Mouse (Mus musculus): ENCODE data around the gene Slc31a2. TPM values are rescaled to one million over a fixed set of nuclear protein-coding genes. Genes with fewer than 3 reads are reported as not detected.
A peak's percentile ranks its signal among the peaks of the same experiment; 100 is the strongest.

The Slc31a2 gene
- 10.9 and 17.5 TPM in 2 replicates for polyA plus RNA-seq (2014; fragmentation: Nextera tagmentation; extraction: Ambion mirVana)

GRCm38 (mm10) chr4:62262276-62262675 lies at the start of gene Slc31a2:
TSS of gene Slc31a2 (plus strand) at chr4:62262562.
- no peak for ATAC-seq (ENCODE audit: low read depth)
- 61% methylated on average over 2 of the region's 2 CpGs for WGBS
- no peak within 1 kb of the TSS for H3K9ac ChIP-seq (replicated peaks; ENCODE audit: low read depth, low read length)

GRCm38 (mm10) chr4:62213490-62213889 lies 48.9 kb upstream of the Slc31a2 start:
- H3K9me3 ChIP-seq (ENCODE audit: control insufficient read depth, low read length) = no peaks in the 10 kb centered on the region
- no peak overlapping the region for H3K4me3 ChIP-seq (ENCODE audit: low read depth, low read length)
- 84% methylated on average over 2 of the region's 2 CpGs for whole genome bisulfite sequencing
- H3K4me2 ChIP-seq (ENCODE audit: low read depth, low read length) = no peak overlapping the region
- H3K27me3 ChIP-seq (ENCODE audit: control insufficient read depth, insufficient read depth, low read length) = no peaks in the 10 kb centered on the region
- H3K27ac ChIP-seq (ENCODE audit: low read depth, low read length) = no peak overlapping the region
- no peaks in the 10 kb centered on the region for H3K4me1 ChIP-seq (ENCODE audit: control insufficient read depth, insufficient read depth, low read length)
- no peaks in the 10 kb centered on the region for H3K36me3 ChIP-seq (ENCODE audit: control insufficient read depth, insufficient read depth, low read length)
- ATAC-seq (ENCODE audit: low read depth) = no peak
- H3K9ac ChIP-seq (replicated peaks; ENCODE audit: low read depth, low read length) = no peak overlapping the region

More at GRCm38 (mm10) chr4:62262276-62262675, at the start of gene Slc31a2:
- no peaks in the 10 kb centered on the region for H3K9me3 ChIP-seq (ENCODE audit: control insufficient read depth, low read length)
- H3K27ac ChIP-seq (ENCODE audit: low read depth, low read length) = no peak within 1 kb of the TSS
- H3K4me2 ChIP-seq (ENCODE audit: low read depth, low read length) = no peak within 1 kb of the TSS
- H3K36me3 ChIP-seq (ENCODE audit: control insufficient read depth, insufficient read depth, low read length) = no peaks in the 10 kb centered on the region
- no peaks in the 10 kb centered on the region for H3K27me3 ChIP-seq (ENCODE audit: control insufficient read depth, insufficient read depth, low read length)
- H3K4me1 ChIP-seq (ENCODE audit: control insufficient read depth, insufficient read depth, low read length) = no peaks in the 10 kb centered on the region
- H3K4me3 ChIP-seq (ENCODE audit: low read depth, low read length) = no peak within 1 kb of the TSS

- Histone ChIP-seq H3K27ac (ENCODE audit: low read depth, low read length) (no peak overlapping the region), H3K9ac (replicated peaks; ENCODE audit: low read depth, low read length) (no peak overlapping the region), H3K27me3 (ENCODE audit: control insufficient read depth, insufficient read depth, low read length) (no peaks in the 10 kb centered on the region), H3K36me3 (ENCODE audit: control insufficient read depth, insufficient read depth, low read length) (no peaks in the 10 kb centered on the region), H3K4me3 (ENCODE audit: low read depth, low read length) (no peak overlapping the region), H3K4me2 (ENCODE audit: low read depth, low read length) (no peak overlapping the region), H3K4me1 (ENCODE audit: control insufficient read depth, insufficient read depth, low read length) (no peaks in the 10 kb centered on the region), H3K9me3 (ENCODE audit: control insufficient read depth, low read length) (no peaks in the 10 kb centered on the region)
- peak; percentile 56; the same call in 1 of the 2 replicates for ATAC-seq (ENCODE audit: low read depth)
- WGBS = 50% methylated on average over 10 of the region's 10 CpGs
These were observed 34.0 kb upstream of the Slc31a2 start for GRCm38 (mm10) chr4:62228391-62228790.

- no peak overlapping the region for H3K4me2 ChIP-seq (ENCODE audit: low read depth, low read length)
- no peaks in the 10 kb centered on the region for H3K9me3 ChIP-seq (ENCODE audit: control insufficient read depth, low read length)
- 88% methylated on average over 7 of the region's 7 CpGs for WGBS
- H3K36me3 ChIP-seq (ENCODE audit: control insufficient read depth, insufficient read depth, low read length) = no peaks in the 10 kb centered on the region
- no peak overlapping the region for H3K27ac ChIP-seq (ENCODE audit: low read depth, low read length)
- no peaks in the 10 kb centered on the region for H3K4me1 ChIP-seq (ENCODE audit: control insufficient read depth, insufficient read depth, low read length)
- H3K4me3 ChIP-seq (ENCODE audit: low read depth, low read length) = no peak overlapping the region
- H3K9ac ChIP-seq (replicated peaks; ENCODE audit: low read depth, low read length) = no peak overlapping the region
- no peak for ATAC-seq (ENCODE audit: low read depth)
- H3K27me3 ChIP-seq (ENCODE audit: control insufficient read depth, insufficient read depth, low read length) = no peaks in the 10 kb centered on the region
These were observed 32.9 kb upstream of the Slc31a2 start for GRCm38 (mm10) chr4:62229448-62229847.

GRCm38 (mm10) chr4:62230153-62230552 lies 32.2 kb upstream of the Slc31a2 start:
- Histone ChIP-seq H3K4me3 (ENCODE audit: low read depth, low read length) (no peak overlapping the region), H3K9me3 (ENCODE audit: control insufficient read depth, low read length) (no peaks in the 10 kb centered on the region), H3K9ac (replicated peaks; ENCODE audit: low read depth, low read length) (no peak overlapping the region), H3K27me3 (ENCODE audit: control insufficient read depth, insufficient read depth, low read length) (no peaks in the 10 kb centered on the region), H3K4me1 (ENCODE audit: control insufficient read depth, insufficient read depth, low read length) (no peaks in the 10 kb centered on the region), H3K36me3 (ENCODE audit: control insufficient read depth, insufficient read depth, low read length) (no peaks in the 10 kb centered on the region), H3K4me2 (ENCODE audit: low read depth, low read length) (no peak overlapping the region), H3K27ac (ENCODE audit: low read depth, low read length) (no peak overlapping the region)
- 82% methylated on average over 1 of the region's 1 CpGs for WGBS
- ATAC-seq (ENCODE audit: low read depth) = no peak

GRCm38 (mm10) chr4:62230769-62231168 lies 31.6 kb upstream of the Slc31a2 start, which contains the start of gene Zfp37:
TSS of gene Zfp37 (minus strand) at chr4:62231047.
- 79% methylated on average over 13 of the region's 13 CpGs for WGBS
- no peak within 1 kb of the TSS for H3K9ac ChIP-seq (replicated peaks; ENCODE audit: low read depth, low read length)
- no peaks in the 10 kb centered on the region for H3K4me1 ChIP-seq (ENCODE audit: control insufficient read depth, insufficient read depth, low read length)
- H3K4me2 ChIP-seq (ENCODE audit: low read depth, low read length) = no peak within 1 kb of the TSS
- H3K27ac ChIP-seq (ENCODE audit: low read depth, low read length) = no peak within 1 kb of the TSS
- no peaks in the 10 kb centered on the region for H3K9me3 ChIP-seq (ENCODE audit: control insufficient read depth, low read length)
- no peak for ATAC-seq (ENCODE audit: low read depth)
- H3K27me3 ChIP-seq (ENCODE audit: control insufficient read depth, insufficient read depth, low read length) = no peaks in the 10 kb centered on the region
- no peaks in the 10 kb centered on the region for H3K36me3 ChIP-seq (ENCODE audit: control insufficient read depth, insufficient read depth, low read length)
- H3K4me3 ChIP-seq (ENCODE audit: low read depth, low read length) = no peak within 1 kb of the TSS

- H3K4me3 ChIP-seq (ENCODE audit: low read depth, low read length) = no peak overlapping the region
- no peak overlapping the region for H3K9ac ChIP-seq (replicated peaks; ENCODE audit: low read depth, low read length)
- no peaks in the 10 kb centered on the region for H3K9me3 ChIP-seq (ENCODE audit: control insufficient read depth, low read length)
- H3K36me3 ChIP-seq (ENCODE audit: control insufficient read depth, insufficient read depth, low read length) = no peaks in the 10 kb centered on the region
- no peak overlapping the region for H3K4me2 ChIP-seq (ENCODE audit: low read depth, low read length)
- H3K4me1 ChIP-seq (ENCODE audit: control insufficient read depth, insufficient read depth, low read length) = no peaks in the 10 kb centered on the region
- no peak for ATAC-seq (ENCODE audit: low read depth)
- no peaks in the 10 kb centered on the region for H3K27me3 ChIP-seq (ENCODE audit: control insufficient read depth, insufficient read depth, low read length)
- WGBS = 59% methylated on average over 6 of the region's 6 CpGs
- no peak overlapping the region for H3K27ac ChIP-seq (ENCODE audit: low read depth, low read length)
These were observed 21.8 kb upstream of the Slc31a2 start for GRCm38 (mm10) chr4:62240586-62240985.

- H3K9ac ChIP-seq (replicated peaks; ENCODE audit: low read depth, low read length) = no peak overlapping the region
- no peaks in the 10 kb centered on the region for H3K4me1 ChIP-seq (ENCODE audit: control insufficient read depth, insufficient read depth, low read length)
- no peaks in the 10 kb centered on the region for H3K27me3 ChIP-seq (ENCODE audit: control insufficient read depth, insufficient read depth, low read length)
- 35% methylated on average over 4 of the region's 4 CpGs for WGBS
- H3K36me3 ChIP-seq (ENCODE audit: control insufficient read depth, insufficient read depth, low read length) = no peaks in the 10 kb centered on the region
- no peak overlapping the region for H3K27ac ChIP-seq (ENCODE audit: low read depth, low read length)
- H3K4me3 ChIP-seq (ENCODE audit: low read depth, low read length) = no peak overlapping the region
- no peak for ATAC-seq (ENCODE audit: low read depth)
- H3K4me2 ChIP-seq (ENCODE audit: low read depth, low read length) = no peak overlapping the region
- no peaks in the 10 kb centered on the region for H3K9me3 ChIP-seq (ENCODE audit: control insufficient read depth, low read length)
These were observed 14.0 kb upstream of the Slc31a2 start for GRCm38 (mm10) chr4:62248328-62248727.

- ATAC-seq (ENCODE audit: low read depth) = no peak
- no peak overlapping the region for H3K9ac ChIP-seq (replicated peaks; ENCODE audit: low read depth, low read length)
These were observed 11.3 kb upstream of the Slc31a2 start for GRCm38 (mm10) chr4:62250896-62251544.

More at GRCm38 (mm10) chr4:62250896-62251544, 11.3 kb upstream of the Slc31a2 start:
- Histone ChIP-seq H3K4me1 (ENCODE audit: control insufficient read depth, insufficient read depth, low read length) (no peaks in the 10 kb centered on the region), H3K9me3 (ENCODE audit: control insufficient read depth, low read length) (no peaks in the 10 kb centered on the region), H3K27ac (ENCODE audit: low read depth, low read length) (no peak overlapping the region), H3K4me3 (ENCODE audit: low read depth, low read length) (no peak overlapping the region), H3K36me3 (ENCODE audit: control insufficient read depth, insufficient read depth, low read length) (no peaks in the 10 kb centered on the region), H3K4me2 (ENCODE audit: low read depth, low read length) (no peak overlapping the region), H3K27me3 (ENCODE audit: control insufficient read depth, insufficient read depth, low read length) (no peaks in the 10 kb centered on the region)
- 39% methylated on average over 3 of the region's 3 CpGs for WGBS

Data from neural tube, embryonic 14.5 days (tissue).